Mouse (Mus musculus) stomach, postnatal 0 days (tissue): Measurements from ENCODE around the gene Dnm3. TPM values are rescaled to one million over a fixed set of nuclear protein-coding genes. Genes with fewer than 3 reads are reported as not detected.
A peak's percentile ranks its signal among the peaks of the same experiment; 100 is the strongest.

Source experiments
- ATAC-seq: fragments of 200-750 bp; cut with Nextera tagmentation; 2 replicates; pipeline ENCODE4 v1.8.0; 2017; ENCODE audit not compliant: low FRiP score, low TSS enrichment
- DNase-seq: peaks from one replicate; pipeline ENCODE4 v3.0.0-alpha.2; 2016; ENCODE audit warnings: low spot score
- H3K27ac ChIP-seq: fragments of 300-500 bp; sonication (generic); replicated peaks from 2 replicates; pipeline ENCODE4 v1.5.1; 2014; ENCODE audit warnings: mild to moderate bottlenecking, control low read depth
- H3K27me3 ChIP-seq: fragments of 300-500 bp; sonication (generic); 2 replicates; pipeline ENCODE4 v1.6.1; 2014; ENCODE audit warnings: low read length; ENCODE audit not compliant: control insufficient read depth, insufficient read depth
- H3K36me3 ChIP-seq: fragments of 300-500 bp; sonication (generic); 2 replicates; pipeline ENCODE4 v1.6.1; 2014; ENCODE audit warnings: low read length, mixed read lengths; ENCODE audit not compliant: control insufficient read depth, insufficient read depth
- H3K4me1 ChIP-seq: fragments of 300-500 bp; sonication (generic); replicated peaks from 2 replicates; pipeline ENCODE4 v1.6.1; 2014; ENCODE audit warnings: antibody characterized with exemption; ENCODE audit not compliant: control insufficient read depth, insufficient read depth
- H3K4me2 ChIP-seq: fragments of 300-500 bp; sonication (generic); replicated peaks from 2 replicates; pipeline ENCODE4 v1.6.1; 2014; ENCODE audit warnings: low read depth, mild to moderate bottlenecking, control low read depth, moderate library complexity
- H3K4me3 ChIP-seq: fragments of 300-500 bp; sonication (generic); 2 replicates; pipeline ENCODE4 v1.5.1; 2014; ENCODE audit warnings: low read depth, low read length, control low read depth
- H3K9ac ChIP-seq: fragments of 300-500 bp; sonication (generic); 2 replicates; pipeline ENCODE4 v1.6.1; 2014; ENCODE audit warnings: mild to moderate bottlenecking, low read length, control low read depth, mixed read lengths
- H3K9me3 ChIP-seq: fragments of 300-500 bp; sonication (generic); 2 replicates; pipeline ENCODE4 v1.6.1; 2016; ENCODE audit warnings: low read length; ENCODE audit not compliant: control insufficient read depth
- CTCF ChIP-seq: IDR thresholded peaks from 2 replicates; pipeline ENCODE4 v1.5.1; 2016; ENCODE audit warnings: antibody characterized with exemption, low read depth, mild to moderate bottlenecking, moderate library complexity
- EP300 ChIP-seq: optimal IDR thresholded peaks from 2 replicates; pipeline ENCODE3; 2016; ENCODE audit warnings: antibody characterized with exemption
- WGBS: fragments of 180-500 bp; shearing (Covaris S2); extraction: QIAGEN DNeasy Blood & Tissue Kit; methylation state at CpG from one replicate; pipeline ENCODE4 v1.1.7; 2014; 5-methylcytosine and 5-hydroxymethylcytosine counted together
- polyA plus RNA-seq: library from polyadenylated mRNA; unstranded; fragments of >200 nt; fragmentation: Nextera tagmentation; extraction: Ambion mirVana; gene quantifications from 2 replicates; pipeline ENCODE4 v1.2.1, GENCODE M21; 2015

Gene Dnm3
- polyA plus RNA-seq, 1 experiment from 2014 or later = 2.1 TPM

GRCm38 (mm10) chr1:162108181-162108671 is 369.6 kb downstream of the Dnm3 start:
- peak overlapping the region; percentile 24; the same call in 1 of the 2 replicates for H3K27ac ChIP-seq
- TF ChIP-seq EP300 (no peak), CTCF (no peak)
- H3K27me3 ChIP-seq = no peaks in the 10 kb centered on the region
- no peak overlapping the region for H3K4me2 ChIP-seq
- no peak for DNase-seq
- H3K9me3 ChIP-seq = no peaks in the 10 kb centered on the region
- ATAC-seq = no peak
- no peaks in the 10 kb centered on the region for H3K4me1 ChIP-seq
- H3K4me3 ChIP-seq = no peak overlapping the region
- 61% methylated on average over 7 of the region's 7 CpGs for WGBS
- no peaks in the 10 kb centered on the region for H3K36me3 ChIP-seq
- H3K9ac ChIP-seq = no peak overlapping the region

- no peak for TF ChIP-seq EP300
- no peak for TF ChIP-seq CTCF
- H3K9ac ChIP-seq = no peak overlapping the region
- H3K27me3 ChIP-seq = no peaks in the 10 kb centered on the region
- DNase-seq (no peak), ATAC-seq (no peak)
- H3K4me3 ChIP-seq = no peak overlapping the region
- no peak overlapping the region for H3K4me2 ChIP-seq
- no peaks in the 10 kb centered on the region for H3K36me3 ChIP-seq
- WGBS = 81% methylated on average over 4 of the region's 4 CpGs
- H3K9me3 ChIP-seq = no peaks in the 10 kb centered on the region
- no peak overlapping the region for H3K27ac ChIP-seq
- H3K4me1 ChIP-seq = no peaks in the 10 kb centered on the region
Observed at GRCm38 (mm10) chr1:162107011-162107606, 370.7 kb downstream of the Dnm3 start.

GRCm38 (mm10) chr1:162100961-162101830 is 376.6 kb downstream of the Dnm3 start:
- DNase-seq (no peak), ATAC-seq (no peak)
- no peaks in the 10 kb centered on the region for H3K9me3 ChIP-seq
- 69% methylated on average over 10 of the region's 10 CpGs for WGBS
- no peaks in the 10 kb centered on the region for H3K27me3 ChIP-seq
- H3K27ac ChIP-seq = no peak overlapping the region
- H3K4me3 ChIP-seq = no peak overlapping the region
- no peaks in the 10 kb centered on the region for H3K36me3 ChIP-seq
- H3K9ac ChIP-seq = no peak overlapping the region
- H3K4me2 ChIP-seq = no peak overlapping the region
- no peaks in the 10 kb centered on the region for H3K4me1 ChIP-seq
- TF ChIP-seq CTCF = no peak
- no peak for TF ChIP-seq EP300

- ATAC-seq (no peak), DNase-seq (no peak)
- Histone ChIP-seq H3K4me1 (no peaks in the 10 kb centered on the region), H3K9me3 (no peaks in the 10 kb centered on the region), H3K4me3 (no peak overlapping the region), H3K27me3 (no peaks in the 10 kb centered on the region; the same call in 1 of the 2 replicates), H3K36me3 (no peaks in the 10 kb centered on the region), H3K27ac (no peak overlapping the region), H3K9ac (no peak overlapping the region), H3K4me2 (no peak overlapping the region)
- 73% methylated on average over 7 of the region's 7 CpGs for WGBS
- no peak for TF ChIP-seq CTCF
- no peak for TF ChIP-seq EP300
Observed at GRCm38 (mm10) chr1:162100033-162100820, 377.6 kb downstream of the Dnm3 start.

GRCm38 (mm10) chr1:162099203-162099602 is 378.6 kb downstream of the Dnm3 start:
- no peak for TF ChIP-seq CTCF
- TF ChIP-seq EP300 = no peak
- no peak for ATAC-seq
- 91% methylated on average over 3 of the region's 3 CpGs for WGBS
- H3K27me3 ChIP-seq = no peaks in the 10 kb centered on the region; the same call in 1 of the 2 replicates
- no peak overlapping the region for H3K9ac ChIP-seq
- H3K27ac ChIP-seq = no peak overlapping the region
- no peak overlapping the region for H3K4me3 ChIP-seq
- no peak for DNase-seq
- H3K4me1 ChIP-seq = no peaks in the 10 kb centered on the region
- H3K9me3 ChIP-seq = no peaks in the 10 kb centered on the region
- no peak overlapping the region for H3K4me2 ChIP-seq
- H3K36me3 ChIP-seq = no peaks in the 10 kb centered on the region
